Mouse (Mus musculus): Measurements from ENCODE around the gene Lnx1.
A peak's percentile ranks its signal among the peaks of the same experiment; 100 is the strongest.

Lnx1 gene

DNA sequence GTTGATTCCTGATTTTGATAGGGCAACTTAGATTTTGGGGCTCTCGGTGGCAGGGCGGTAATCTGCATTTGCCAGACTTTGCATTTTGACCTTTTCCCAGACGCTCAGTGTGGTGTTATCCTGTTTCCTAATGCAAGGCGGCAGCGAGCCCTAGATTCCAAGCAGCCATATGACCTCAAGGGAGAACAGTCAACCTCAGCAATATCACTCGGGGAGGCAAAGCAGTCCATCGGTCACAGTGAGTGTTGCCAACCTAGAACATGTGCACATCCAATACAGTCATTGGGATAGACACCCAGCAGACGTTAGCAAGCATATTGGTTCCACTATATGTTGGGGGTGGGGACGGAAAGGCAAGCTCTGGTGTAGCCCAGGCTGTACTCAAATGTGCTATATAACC is 54.5 kb downstream of the Lnx1 start:
- DNase-seq: no peak

DNA sequence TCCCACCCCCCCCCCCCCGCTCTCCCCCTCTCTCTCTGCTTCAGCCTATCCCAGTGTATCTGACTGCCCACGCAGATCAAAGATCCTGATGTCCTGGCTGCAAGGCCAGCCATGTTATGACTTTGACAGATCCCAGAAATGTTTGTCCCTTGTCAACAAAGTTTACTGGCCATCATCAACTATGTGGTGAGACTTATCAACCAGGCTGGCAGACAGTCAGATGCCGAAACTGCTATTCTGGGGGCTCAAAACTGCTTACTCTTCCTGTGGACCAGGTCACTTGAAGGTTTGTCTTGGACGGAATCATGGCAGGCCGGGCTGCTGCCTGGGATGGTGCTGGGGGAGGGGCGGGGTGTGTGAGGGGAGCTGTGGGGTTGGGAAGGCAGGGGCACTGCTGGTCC is 55.1 kb downstream of the Lnx1 start:
- no peak for DNase-seq

DNA sequence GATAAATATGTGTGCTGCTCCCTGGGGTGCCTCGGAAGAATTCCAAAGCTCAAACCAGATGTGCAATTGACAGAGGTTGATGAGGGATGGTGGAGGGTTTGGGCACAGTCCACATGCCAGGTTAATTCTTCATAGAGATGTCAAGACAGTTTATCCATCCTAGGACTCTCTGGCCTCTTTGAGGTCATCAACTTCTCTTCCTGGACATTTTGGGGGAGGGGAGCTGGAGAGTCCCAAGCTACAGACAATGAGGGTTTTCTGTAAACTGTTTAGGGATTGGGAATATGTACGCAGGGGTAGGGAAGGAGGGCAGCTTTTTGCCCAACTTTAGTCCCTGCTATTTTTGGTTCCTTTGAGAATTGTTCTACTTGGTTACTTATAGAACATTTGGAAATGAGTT is 60.4 kb downstream of the Lnx1 start:
- no peak for DNase-seq

DNA sequence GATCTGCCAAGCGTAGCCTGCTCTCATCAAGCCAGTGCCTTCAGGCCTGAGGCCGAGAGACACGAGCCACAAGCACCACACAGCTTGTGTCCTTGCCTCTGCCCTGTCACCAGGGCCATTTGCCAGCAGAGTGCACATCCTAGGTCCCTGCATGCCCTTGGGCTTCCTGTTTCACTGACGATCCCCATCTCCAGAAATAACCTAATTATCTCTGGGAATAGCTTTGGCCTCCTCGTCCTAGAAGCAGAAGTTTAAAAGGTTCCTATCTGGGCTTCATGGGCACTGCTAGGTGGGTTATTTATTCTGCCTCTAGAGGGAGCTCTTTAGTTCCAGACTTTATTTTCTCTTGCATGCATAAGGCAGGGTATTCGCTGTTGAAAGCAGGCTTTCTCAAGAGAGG is 61.7 kb downstream of the Lnx1 start:
- peak; percentile 28 to 55 for DNase-seq

DNA sequence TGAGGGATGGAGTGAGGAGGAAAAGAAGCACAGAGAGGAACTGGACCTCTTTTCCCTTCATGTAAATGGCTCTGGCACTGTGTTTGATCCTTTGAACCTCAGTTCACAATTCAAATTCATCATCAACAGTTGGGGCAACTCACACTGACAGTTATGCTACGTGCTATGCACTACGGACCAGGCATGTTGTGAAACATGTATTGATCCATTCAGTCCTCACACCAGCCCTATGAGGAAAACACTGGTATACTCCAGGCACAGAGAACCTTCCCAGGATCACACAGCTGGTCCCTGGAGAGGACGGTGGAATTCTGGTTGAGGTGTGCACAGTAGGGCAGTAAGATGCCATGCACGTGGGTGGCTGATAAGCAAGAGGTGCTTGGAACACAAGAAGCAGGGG is 62.2 kb downstream of the Lnx1 start:
- DNase-seq: no peak

DNA sequence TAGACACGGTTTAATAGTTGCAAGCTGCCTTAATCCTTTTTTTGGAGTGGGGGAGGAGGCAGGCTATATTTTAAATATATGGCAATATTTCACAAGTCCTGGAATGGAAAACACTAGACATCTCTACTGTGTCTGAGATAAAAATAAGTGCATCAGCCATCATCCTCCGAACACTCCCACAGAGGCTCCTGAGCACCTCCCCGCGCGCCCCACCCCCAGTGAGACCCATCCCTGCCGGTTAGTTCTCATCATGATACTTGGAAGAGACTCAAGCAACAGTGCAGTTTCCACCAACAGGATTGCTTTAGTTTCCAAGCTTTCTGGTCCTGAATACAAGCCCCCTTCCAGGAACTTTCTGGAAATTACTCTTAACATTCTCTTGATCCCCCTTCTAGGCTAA is 63.2 kb downstream of the Lnx1 start:
- DNase-seq: no peak

DNA sequence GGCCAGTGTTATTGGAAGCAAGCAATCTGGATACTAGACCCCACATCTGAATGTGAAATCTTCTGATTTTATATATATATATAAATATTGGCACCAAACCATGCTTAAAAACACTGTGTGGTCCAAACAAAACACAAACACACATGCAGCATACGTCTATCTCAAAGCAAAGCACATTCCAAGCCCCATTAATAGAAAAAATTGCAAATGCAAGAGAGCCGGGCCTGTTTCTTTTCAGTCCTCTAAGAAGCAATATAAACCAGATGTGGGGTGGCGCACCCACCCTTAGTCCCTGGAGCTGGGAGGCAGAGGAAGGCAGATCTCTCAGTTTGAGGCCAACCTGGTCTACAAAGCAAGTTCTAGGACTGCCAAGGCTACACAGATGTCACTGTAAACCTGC is 68.3 kb downstream of the Lnx1 start:
- DNase-seq: no peak

DNA sequence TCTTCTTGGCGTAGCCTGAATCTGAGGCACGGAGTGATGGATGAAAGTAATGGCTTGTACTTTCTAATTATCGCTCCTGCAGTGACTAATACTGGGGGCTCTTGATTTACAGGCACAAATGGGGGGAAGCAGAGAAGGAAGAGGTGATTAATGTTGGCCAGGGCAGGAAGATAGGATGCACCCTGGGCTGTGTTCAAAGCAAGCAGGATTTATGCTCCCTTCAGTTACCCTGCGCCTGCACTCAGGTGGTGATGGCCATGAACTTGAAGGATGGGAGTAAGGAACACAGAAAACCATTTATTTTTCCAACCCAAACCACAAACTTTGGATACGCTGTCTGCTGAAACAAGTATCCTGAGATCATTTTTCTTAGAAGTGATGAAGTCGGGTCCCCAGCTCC is 69.3 kb downstream of the Lnx1 start:
- DNase-seq: no peak

DNA sequence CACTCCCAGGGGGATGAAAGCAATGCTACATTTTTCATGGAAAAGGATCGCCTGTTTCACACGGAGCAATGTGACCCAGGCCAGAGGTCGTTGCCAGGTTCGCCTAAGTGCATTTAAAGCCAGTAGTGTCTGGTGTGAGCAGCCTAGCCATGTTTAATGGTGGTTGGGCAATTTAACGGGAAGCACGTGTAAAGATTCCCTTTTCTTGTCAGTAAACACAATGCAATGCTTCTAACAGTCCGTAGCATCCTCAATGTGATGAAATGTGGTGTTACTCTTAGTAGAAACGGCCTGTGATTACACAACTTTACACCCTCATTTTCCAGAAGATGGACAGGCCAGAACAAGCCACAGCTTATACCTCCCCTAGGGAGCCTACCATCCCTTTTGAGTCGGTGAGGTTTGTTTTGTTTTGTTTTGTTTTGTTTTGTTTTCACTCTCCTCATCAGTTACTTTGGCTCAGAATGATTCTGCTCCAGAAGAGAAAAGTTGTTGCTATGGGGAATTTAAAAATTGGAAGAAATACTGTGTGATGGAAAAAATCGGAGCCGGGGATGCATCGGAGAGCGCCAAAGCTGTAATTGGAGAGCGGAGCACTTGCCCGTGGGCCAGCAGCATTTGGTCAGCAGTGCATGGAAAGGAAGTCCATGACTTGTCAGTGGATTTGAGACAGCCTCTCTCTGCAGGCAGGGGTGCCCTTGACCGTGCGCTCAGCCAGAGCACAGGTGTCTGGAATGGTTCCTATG is 70.2 kb downstream of the Lnx1 start:
- DNase-seq: no peak

DNA sequence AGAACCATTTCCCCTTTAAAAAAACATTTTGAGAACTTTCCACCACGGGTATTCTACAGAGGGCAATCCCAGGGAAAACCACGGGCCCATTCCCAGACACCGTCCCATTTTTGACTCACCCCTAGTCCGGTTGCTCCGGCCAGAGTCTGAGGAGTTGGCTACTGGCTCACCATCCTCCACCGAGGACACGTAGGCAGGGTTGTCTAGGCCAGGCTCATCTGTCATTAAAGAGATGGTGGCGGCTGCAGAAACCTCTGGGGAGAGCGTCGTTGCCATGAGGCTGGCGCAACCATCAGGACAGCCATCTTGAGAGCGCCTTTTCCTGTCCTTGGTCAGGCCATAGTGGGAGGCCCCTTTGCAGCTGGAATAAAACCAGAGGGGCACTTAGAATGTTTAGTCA is 74.7 kb downstream of the Lnx1 start:
- DNase-seq: no peak

DNA sequence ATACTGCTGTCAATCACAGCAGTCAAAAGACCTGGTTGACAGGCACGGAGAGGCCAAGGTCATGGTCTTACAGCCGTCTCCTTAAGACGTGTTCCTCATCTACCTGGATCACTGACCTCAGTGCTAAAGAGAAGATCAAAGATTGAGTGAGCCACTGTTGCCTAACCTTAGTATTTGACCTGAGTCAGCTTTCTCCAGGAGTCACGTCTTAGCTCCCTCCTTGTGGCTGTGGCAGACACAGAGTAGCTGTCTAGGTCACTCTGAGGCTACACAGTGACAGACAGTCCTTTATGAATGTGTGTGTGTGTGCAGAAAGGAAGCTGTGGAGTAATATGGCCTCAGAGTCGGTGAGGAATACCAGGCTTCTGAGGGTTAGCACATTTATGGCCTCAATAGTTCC is 78.3 kb downstream of the Lnx1 start:
- DNase-seq: no peak

DNA sequence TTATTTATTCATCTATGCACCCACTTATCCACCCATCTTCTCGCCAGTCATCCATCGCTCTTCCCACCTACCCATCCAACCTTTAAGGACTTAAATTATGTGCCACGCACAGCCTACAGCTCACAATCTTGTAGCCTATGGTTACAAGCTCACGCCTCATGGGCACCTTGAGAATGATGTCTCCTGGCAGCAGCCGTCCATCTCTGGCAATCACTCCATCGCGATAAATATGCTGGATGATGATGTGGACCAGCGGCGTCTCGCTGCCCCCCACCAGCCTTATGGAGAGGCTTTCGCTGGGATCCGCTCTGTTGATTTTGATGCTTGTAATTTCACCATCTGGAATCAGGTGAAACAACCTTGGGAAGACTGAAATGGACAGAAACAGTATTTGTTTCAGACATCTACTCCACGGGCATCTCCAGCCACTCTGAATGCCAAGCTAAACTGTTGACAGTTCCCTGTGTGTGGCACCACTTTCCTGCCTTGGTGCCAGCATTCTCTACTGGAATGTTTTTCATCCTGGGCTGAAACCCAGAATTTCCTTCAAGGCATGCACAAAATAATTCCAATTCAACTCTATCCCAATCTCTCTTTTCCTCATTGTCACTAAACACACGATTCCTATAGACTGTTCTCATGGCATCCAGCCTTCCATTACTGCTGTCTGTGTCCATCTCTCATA is 79.3 kb downstream of the Lnx1 start:
- DNase-seq: no peak

DNA sequence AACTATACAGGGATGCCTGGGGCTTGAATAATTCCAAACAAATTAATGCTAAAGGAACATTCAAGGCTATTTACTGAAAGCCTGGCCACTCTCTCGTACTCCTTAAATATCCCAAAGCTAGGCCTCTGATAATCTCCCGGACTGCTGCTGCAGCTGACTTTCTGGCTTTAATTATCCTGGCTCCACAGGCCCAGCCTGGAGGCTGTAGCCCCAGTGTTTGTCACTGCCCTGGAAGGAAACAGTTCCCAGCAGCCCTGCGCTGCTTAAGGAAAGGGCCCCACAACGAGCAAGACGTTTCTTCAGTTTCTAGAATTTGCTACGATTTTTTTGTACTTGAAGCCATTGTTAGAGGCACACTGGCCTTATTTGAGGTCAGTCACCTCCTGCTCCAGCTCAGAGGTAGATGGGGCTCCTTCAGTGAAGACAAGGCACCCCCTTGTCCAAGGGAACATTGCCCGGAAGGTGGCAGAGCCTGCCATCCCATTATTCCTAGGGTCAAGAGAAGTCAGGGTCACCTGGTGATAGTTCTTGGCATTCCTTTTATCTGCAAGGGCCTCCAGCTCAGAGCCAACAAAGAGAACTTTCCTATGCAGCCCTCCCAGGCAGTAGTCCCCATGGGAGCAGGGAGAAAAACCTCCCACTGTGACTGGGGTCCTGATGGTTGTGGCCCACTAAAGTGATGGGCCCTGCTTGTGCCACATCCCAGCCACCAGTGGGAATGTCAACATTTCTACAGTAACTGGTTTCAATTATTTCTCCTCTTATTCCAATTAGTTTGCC is 80.8 kb downstream of the Lnx1 start:
- no peak for DNase-seq

DNA sequence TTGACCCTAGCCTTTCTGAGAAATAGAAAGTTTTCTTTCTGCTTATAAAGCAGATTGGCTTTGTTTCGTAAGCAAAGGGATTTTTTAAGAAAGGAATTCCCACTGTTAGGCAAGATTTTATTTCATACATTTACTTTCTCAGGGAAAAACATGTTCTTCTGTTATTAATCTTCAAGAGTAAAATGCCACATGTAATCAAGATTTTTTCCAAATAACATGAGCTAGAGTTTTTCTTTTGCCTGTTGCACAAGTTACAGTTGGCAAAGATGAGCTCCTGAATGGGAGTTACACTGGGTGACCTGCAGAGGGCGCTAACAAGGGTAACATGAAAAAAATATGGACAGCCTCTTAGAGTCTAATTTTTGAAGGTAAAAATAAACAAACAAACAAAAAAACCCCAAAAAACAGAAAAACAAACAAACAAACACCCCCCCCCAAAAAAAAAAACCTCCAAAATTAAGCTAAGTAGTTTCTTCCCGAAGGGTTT is 84.1 kb downstream of the Lnx1 start:
- DNase-seq: no peak

DNA sequence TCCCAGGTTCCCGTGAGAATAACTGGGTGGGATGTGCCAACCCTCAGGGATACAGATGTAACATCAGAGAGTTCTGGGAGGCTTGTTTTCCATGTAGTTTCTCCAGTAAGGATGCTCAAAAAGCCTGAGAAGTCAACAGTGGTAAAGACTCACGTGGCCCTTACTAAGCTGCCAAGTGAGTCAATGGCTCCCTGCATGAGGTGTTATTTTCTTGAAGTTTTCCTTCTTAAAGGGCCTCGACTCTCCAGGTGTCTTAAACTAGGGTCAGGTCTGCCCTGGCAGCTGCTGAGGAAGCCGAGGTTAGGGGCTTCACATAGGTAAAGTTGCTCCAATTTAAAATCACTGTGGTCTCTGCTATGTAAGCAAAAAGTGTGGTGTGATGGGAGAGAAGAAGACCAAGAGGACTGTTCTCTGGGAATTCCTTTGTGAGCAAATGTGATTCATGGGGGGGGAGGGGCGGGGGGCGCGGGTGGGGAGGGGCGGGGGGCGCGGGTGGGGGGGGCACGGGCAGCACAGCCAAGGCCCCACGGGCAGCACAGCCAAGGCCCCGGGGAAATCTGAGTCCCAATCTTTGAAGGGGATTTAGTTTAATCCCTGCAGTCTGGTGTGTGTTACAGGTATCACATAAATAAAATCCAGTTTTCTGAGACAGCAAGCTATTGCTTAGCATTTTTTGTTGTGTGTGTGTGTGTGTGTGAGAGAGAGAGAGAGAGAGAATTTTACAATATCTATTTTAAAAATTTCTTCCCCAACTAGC is 84.7 kb downstream of the Lnx1 start:
- DNase-seq: no peak

DNA sequence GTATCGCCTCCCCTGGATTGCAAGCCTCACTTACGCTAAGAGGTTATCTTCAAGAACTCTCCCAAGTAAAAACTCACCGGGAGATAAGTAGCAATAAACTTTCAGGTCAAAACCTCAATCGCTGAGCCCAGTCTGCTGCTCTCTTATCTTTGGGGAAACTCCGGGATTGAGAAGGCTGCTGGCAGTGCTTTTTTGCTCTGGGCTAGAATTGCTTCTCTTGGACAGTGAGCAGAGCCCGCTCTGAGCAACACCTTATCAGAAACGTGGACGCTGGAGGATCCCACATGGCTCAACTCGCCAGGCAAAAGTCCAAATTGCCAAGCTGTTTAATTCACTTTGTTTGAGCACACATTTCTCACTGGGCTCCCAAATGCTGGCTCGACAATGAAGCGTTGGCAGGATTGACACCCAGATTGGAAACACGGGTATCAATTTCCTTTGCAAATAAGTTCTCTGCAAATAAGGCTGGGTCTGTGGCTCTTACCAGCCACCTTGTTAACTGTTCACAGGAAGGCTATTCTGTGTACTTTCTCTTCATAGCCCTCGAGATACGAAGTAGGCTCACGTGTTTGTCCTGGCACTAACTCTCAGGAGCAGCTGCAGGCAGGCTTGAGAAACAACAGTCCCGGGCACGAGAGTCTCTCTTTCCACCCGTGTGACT is 89.1 kb downstream of the Lnx1 start:
- DNase-seq: no peak

DNA sequence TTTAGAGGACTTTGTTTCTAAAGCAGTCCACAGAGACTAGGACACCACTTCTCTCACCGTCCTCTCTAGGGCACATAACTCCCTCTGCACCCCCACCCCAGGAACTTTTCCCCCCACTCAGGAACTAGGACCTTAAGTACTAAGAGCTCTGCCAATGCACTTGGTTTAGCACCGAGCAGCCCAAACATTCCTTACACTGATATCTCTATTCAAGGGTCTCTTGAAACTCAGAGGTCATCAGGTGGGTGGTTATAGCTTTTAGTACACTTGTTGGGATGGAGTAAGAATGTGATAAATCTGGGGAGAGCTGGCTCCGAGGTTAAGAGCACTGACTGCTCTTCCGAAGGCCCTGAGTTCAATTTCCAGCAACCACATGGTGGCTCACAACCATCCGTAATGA is 90.0 kb downstream of the Lnx1 start:
- DNase-seq: no peak

DNA sequence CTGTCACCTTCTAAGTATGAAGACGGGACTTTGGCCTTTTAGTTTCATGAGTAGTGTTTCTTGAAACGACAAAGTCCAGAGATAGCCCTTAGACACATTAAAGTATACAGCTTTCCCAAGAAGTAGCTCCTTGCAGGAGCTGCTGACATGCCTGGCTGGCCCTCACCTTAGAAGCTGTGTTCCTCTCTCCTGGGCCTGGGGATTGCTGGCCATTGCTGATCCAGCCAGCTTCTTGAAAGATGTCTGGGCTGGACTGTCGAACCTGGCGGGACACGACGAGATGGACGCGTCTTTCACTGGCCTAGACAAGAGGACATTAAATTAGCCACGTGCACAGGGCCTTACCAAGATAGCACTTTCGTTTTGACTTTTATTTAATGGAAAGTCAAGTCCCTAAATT is 92.2 kb downstream of the Lnx1 start:
- DNase-seq: no peak

DNA sequence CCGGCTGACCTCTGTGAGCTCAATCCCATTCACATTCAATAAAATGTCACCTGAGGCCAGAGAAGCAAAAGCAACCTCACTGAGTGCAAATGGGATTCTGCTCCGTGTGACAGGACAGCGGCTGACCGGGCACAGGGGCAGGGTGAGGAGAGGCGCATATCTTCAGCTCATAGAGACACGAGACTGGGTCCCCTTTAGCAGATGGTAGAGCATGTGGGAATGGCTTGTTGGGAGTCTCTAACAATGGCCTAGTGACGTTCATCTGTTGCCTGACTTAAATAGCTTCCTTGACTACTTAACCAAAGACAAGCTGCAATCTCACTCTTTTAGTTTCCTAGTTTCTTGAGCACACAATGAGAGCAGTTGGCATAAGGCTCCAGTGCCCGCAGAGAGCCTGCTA is 96.5 kb downstream of the Lnx1 start:
- no peak for DNase-seq

DNA sequence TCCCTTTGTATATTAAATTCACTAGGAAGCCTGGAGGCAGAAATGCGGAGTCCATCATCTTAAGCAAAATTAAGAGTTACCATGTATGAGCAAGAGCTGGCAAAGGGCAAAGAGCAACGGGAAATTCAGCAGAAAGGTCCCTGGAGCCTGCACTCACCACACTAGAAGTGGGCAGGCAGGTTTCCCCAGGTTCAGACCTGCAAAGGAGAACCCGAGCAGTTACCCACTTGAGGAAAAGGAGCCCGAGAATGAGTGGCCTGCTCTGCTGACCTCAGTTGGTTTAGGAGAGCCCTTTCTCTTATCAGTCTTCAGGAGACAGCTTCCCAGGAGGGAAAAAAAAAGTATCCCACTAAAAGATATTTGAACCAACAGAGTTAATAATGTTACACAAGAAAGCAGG is 99.4 kb downstream of the Lnx1 start:
- no peak for DNase-seq

DNA sequence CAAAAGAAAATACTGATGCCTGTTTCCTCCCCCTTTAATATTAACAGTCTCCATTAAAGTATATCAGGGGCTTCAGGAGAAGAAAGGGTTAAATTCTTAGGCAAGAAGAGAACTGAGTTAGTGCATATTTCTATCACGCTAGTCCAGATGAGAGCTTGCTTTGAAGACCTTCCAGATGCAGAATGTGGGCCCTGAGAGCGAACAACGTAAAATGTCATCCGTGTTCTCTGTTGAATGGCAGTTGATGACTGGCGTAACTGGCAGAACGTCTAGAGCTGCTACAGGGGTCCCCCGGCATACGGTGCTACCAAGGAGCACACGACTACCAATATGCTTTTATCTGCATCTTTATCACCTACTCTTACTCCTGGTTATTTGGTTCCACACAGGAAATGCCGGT is 100.3 kb downstream of the Lnx1 start:
- no peak for DNase-seq

DNA sequence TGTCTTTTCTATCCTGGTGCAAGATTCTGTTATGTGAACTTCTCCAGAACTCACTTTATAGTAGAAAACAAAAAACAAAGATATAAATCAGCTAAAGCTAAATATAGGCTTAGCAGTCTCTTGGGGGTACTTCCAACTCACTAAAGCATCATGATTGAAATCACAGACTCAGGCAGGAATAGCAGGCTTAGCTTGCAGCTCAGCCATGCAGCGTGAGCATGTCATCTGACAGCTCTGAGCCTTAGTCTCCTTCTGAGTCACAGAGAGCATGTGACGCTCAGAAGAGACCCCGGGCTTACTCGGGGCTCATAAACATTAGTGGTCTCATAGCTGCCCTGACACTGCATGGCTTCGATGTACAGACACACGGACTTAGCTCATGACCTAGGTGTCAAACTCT is 100.7 kb downstream of the Lnx1 start:
- no peak for DNase-seq

DNA sequence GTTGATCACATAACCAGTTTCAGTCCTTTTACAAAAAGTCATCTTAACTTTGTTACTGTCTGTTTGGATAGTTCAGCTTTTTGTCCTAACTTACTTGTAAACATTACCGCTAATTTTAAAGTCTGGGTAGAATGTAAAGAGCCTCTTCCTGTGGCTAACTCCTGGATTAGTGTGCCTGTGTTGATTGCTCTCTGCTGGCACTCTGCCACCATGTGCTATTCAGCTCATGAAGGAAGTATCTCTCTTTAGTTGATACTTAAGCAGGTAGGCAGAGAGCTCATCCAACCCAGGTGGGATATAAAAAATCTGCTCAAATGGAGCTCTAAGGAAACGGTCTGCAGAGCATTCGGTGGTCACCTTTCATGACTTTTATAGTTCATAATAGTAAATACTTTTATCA is 101.5 kb downstream of the Lnx1 start:
- DNase-seq: no peak

Measured in kidney, adult 8-10 months (tissue).